Mouse (Mus musculus): ENCODE measurements around the gene Syce1l. TPM values are rescaled to one million over a fixed set of nuclear protein-coding genes. Genes with fewer than 3 reads are reported as not detected.

Gene Syce1l
- polyA plus RNA-seq, 1 experiment from 2014 or later: 0.43 TPM

DNA sequence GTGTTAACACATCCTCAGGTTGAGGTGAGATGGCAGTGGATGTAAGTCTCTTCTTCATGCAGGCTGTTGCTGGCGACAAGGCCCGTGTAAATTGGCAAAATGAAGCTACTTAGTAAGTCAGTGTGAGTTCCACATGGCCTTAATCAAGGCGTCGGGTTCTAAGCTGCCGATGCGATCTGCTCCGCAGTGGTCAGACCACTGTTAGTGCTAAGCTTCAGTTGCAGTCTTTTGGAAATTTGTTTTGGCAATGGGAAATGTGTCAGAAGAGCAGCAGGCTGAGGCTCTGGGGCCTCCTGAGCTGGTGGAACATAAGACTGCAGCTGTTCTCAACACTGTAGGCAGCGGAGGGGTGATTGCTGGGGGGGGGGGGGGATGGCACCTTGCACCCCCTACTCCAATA lies 22.9 kb downstream of the Syce1l start:
- H3K9me3 ChIP-seq (ENCODE audit: control insufficient read depth, low read length): no peaks in the 10 kb centered on the region
- H3K27ac ChIP-seq (ENCODE audit: low read depth, low read length): no peak overlapping the region
- H3K36me3 ChIP-seq (ENCODE audit: control insufficient read depth, insufficient read depth, low read length): no peaks in the 10 kb centered on the region
- WGBS: 69% methylated on average over 8 of the region's 8 CpGs
- peaks cover 2% of the 10 kb centered on the region; the same call in 1 of the 2 replicates for H3K4me1 ChIP-seq (ENCODE audit: control insufficient read depth, insufficient read depth, low read depth, low read length)
- no peak overlapping the region for H3K9ac ChIP-seq (ENCODE audit: low read depth, low read length)
- no peak for ATAC-seq
- no peaks in the 10 kb centered on the region for H3K27me3 ChIP-seq (replicated peaks; ENCODE audit: control insufficient read depth, insufficient read depth, low read length)
- H3K4me3 ChIP-seq (ENCODE audit: low read length): no peak overlapping the region
- H3K4me2 ChIP-seq (ENCODE audit: low read length): no peak overlapping the region

DNA sequence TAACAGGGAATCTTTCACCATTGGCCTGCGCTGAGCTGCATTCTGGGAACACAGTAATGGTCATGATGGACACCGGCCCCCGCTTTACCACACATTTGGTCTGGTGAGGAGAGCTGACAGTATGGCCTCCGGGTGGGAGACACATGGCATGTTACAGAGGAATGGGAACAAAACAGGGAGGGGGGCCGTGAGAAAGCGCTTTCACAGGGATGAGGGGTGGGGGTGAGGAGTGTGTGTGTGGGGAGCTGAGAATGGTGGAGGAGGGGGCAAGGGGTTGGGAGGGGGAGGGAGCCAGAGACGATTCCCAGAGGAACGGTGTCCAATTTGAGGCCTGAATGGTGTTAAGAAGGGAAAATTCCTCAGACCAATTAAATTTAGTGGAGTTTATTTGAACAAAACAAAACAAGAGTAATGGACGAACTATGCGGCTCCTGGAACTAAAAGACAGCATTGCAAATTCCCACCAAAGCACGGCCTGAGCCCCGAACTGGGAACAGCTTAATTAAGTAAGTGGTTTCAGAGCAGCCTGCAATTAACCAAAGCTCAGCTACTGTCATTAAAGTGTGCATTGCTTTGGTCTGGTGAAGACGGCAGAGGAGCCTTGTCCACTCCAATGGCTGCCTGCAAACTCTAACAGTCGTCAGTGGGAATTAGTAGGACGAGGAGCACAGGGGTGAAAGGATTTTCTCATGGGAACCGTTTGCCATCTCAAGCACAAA lies 23.9 kb downstream of the Syce1l start:
- WGBS: 70% methylated on average over 16 of the region's 16 CpGs
- H3K27me3 ChIP-seq (replicated peaks; ENCODE audit: control insufficient read depth, insufficient read depth, low read length): no peaks in the 10 kb centered on the region

DNA sequence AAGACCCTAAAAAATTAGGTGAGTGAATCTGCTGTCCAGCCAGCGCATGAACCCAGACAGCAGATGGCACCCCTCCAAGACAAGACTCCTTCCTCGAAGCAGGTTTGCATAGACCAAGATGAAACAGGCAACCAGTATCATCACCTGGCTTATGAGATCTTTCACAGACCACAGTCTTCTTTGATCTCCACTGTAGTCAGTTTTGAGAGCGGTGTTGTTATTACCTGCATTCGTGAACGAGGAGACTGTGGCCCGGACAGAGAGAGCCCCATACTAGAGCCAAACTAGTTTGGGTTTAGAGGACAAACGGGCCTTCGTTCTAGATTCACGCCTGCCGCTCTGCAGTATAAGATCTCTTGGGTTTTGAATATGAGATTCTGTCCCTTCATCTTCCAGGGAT lies 26.9 kb downstream of the Syce1l start:
- WGBS: 91% methylated on average over 10 of the region's 10 CpGs
- no peaks in the 10 kb centered on the region for H3K36me3 ChIP-seq (ENCODE audit: control insufficient read depth, insufficient read depth, low read length)
- H3K4me1 ChIP-seq (ENCODE audit: control insufficient read depth, insufficient read depth, low read depth, low read length): peaks cover 2% of the 10 kb centered on the region; the same call in 1 of the 2 replicates
- no peak for ATAC-seq
- H3K4me2 ChIP-seq (ENCODE audit: low read length): no peak overlapping the region
- no peaks in the 10 kb centered on the region for H3K9me3 ChIP-seq (ENCODE audit: control insufficient read depth, low read length)
- H3K9ac ChIP-seq (ENCODE audit: low read depth, low read length): no peak overlapping the region
- no peaks in the 10 kb centered on the region for H3K27me3 ChIP-seq (replicated peaks; ENCODE audit: control insufficient read depth, insufficient read depth, low read length)
- H3K27ac ChIP-seq (ENCODE audit: low read depth, low read length): no peak overlapping the region
- no peak overlapping the region for H3K4me3 ChIP-seq (ENCODE audit: low read length)

More for the DNA sequence above, 23.9 kb downstream of the Syce1l start:
- no peak overlapping the region for H3K4me2 ChIP-seq (ENCODE audit: low read length)
- no peak overlapping the region for H3K27ac ChIP-seq (ENCODE audit: low read depth, low read length)
- no peak for ATAC-seq
- no peaks in the 10 kb centered on the region for H3K9me3 ChIP-seq (ENCODE audit: control insufficient read depth, low read length)
- H3K9ac ChIP-seq (ENCODE audit: low read depth, low read length): no peak overlapping the region
- H3K4me3 ChIP-seq (ENCODE audit: low read length): no peak overlapping the region
- peaks cover 2% of the 10 kb centered on the region; the same call in 1 of the 2 replicates for H3K4me1 ChIP-seq (ENCODE audit: control insufficient read depth, insufficient read depth, low read depth, low read length)
- H3K36me3 ChIP-seq (ENCODE audit: control insufficient read depth, insufficient read depth, low read length): no peaks in the 10 kb centered on the region

DNA sequence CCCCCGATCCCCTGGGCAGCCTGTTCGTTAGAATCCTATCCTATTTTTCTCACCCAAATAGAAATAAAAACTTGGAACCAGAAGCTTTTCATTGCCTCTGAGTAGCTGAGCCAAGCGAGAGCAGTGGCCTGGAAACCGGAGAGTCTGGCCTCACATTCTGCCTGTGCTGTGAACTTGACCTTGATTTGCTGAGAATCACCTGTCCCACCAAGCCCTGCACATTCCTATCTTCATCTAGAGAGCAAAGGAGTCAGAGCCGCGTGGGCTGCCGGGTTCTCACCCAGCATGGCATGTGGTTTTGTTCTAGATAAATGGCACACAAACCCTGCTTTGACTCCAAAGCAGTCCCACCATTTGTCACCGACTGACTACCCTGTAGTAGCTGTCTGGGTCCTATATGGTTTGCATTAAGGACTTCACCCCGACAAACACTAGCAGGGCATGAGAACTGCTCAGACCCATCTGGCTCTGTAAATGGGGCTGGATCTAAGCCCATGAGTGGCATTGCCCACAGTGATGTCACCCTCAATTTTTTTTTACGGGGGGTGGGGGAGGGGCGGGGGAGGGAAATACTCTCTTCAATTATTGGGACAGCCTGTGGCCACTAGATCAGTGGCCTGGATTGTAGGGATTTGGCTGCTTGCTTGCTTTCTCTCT lies 29.7 kb downstream of the Syce1l start:
- Histone ChIP-seq H3K4me3 (ENCODE audit: low read length) (no peak overlapping the region), H3K9ac (ENCODE audit: low read depth, low read length) (no peak overlapping the region), H3K4me1 (ENCODE audit: control insufficient read depth, insufficient read depth, low read depth, low read length) (no peaks in the 10 kb centered on the region), H3K36me3 (ENCODE audit: control insufficient read depth, insufficient read depth, low read length) (no peaks in the 10 kb centered on the region), H3K27me3 (replicated peaks; ENCODE audit: control insufficient read depth, insufficient read depth, low read length) (no peaks in the 10 kb centered on the region), H3K4me2 (ENCODE audit: low read length) (no peak overlapping the region), H3K27ac (ENCODE audit: low read depth, low read length) (no peak overlapping the region), H3K9me3 (ENCODE audit: control insufficient read depth, low read length) (no peaks in the 10 kb centered on the region)
- ATAC-seq: peak; percentile 64; the same call in 1 of the 2 replicates
- WGBS: 72% methylated on average over 11 of the region's 11 CpGs

DNA sequence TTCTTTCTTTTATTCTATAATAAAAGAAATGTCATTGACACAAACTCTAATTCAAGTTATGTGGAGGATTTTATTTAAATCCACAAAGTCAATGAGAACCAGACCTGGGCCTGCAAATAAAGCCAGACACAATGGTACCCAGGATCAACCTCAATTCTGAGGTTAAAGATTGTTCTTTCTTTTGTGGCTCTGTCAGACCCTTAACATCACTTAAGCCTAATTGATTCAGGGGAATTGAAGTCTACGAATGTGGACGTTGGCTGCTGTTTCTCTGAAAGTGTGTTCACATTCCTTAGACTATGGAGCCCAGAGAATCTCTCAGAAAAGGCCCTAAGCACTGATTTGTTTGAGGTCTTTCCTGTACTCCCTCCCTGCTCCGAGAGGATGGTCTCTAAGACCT lies 30.3 kb downstream of the Syce1l start:
- 51% methylated on average over 3 of the region's 3 CpGs for WGBS
- Histone ChIP-seq H3K4me1 (ENCODE audit: control insufficient read depth, insufficient read depth, low read depth, low read length) (no peaks in the 10 kb centered on the region), H3K4me2 (ENCODE audit: low read length) (no peak overlapping the region)

DNA sequence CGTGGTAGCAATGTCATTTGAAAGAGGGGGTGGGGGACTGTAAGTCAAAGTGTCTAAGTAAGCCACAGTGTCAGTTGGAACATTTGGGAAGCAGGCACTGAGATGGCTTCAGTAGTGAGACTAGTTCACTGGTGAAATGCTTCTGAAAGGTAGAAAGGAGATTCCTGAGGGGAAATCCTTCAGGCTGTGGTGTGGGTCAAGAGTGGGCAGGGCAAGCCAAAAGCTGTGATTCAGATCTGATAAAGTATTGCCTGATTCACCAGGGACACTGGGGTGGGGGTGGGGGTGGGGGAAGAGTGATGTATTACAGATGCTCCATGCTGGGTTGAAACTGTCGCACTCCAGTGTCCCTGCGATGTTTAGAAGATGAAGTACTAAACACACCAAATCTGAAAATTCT lies 31.6 kb downstream of the Syce1l start:
- Histone ChIP-seq H3K4me3 (ENCODE audit: low read length) (no peak overlapping the region), H3K4me1 (ENCODE audit: control insufficient read depth, insufficient read depth, low read depth, low read length) (no peaks in the 10 kb centered on the region), H3K9me3 (ENCODE audit: control insufficient read depth, low read length) (no peaks in the 10 kb centered on the region), H3K27me3 (replicated peaks; ENCODE audit: control insufficient read depth, insufficient read depth, low read length) (no peaks in the 10 kb centered on the region), H3K27ac (ENCODE audit: low read depth, low read length) (no peak overlapping the region), H3K36me3 (ENCODE audit: control insufficient read depth, insufficient read depth, low read length) (no peaks in the 10 kb centered on the region), H3K4me2 (ENCODE audit: low read length) (no peak overlapping the region), H3K9ac (ENCODE audit: low read depth, low read length) (no peak overlapping the region)
- ATAC-seq: no peak
- 76% methylated on average over 3 of the region's 3 CpGs for WGBS

More for the DNA sequence above, 30.3 kb downstream of the Syce1l start:
- H3K27ac ChIP-seq (ENCODE audit: low read depth, low read length): no peak overlapping the region
- H3K27me3 ChIP-seq (replicated peaks; ENCODE audit: control insufficient read depth, insufficient read depth, low read length): no peaks in the 10 kb centered on the region
- no peaks in the 10 kb centered on the region for H3K36me3 ChIP-seq (ENCODE audit: control insufficient read depth, insufficient read depth, low read length)
- no peak overlapping the region for H3K4me3 ChIP-seq (ENCODE audit: low read length)
- no peak overlapping the region for H3K9ac ChIP-seq (ENCODE audit: low read depth, low read length)
- ATAC-seq: no peak
- no peaks in the 10 kb centered on the region for H3K9me3 ChIP-seq (ENCODE audit: control insufficient read depth, low read length)

DNA sequence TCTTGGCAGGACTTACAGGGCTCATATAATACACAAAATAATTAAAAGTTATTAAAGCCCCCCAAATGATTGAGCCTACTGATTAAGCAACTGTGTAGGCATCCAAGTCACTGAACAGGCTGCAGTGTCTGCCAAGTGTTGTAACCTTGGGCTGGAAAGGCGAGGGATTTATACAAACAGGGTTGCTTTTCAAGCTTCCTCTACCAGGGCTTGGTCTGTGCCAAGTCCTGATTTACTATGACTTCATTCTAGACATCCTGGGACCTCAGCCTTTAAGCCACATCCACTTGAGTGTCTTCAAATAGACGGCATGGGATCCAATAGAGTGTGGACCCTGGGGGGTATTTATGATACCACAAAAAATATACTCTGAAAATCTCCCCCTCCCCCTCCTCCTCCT lies 32.3 kb downstream of the Syce1l start:
- H3K27ac ChIP-seq (ENCODE audit: low read depth, low read length): no peak overlapping the region
- 63% methylated on average over 2 of the region's 2 CpGs for WGBS
- ATAC-seq: 0 out of 2 replicates have a peak, but pooled peaks have one; percentile 48
- H3K9me3 ChIP-seq (ENCODE audit: control insufficient read depth, low read length): no peaks in the 10 kb centered on the region
- no peak overlapping the region for H3K9ac ChIP-seq (ENCODE audit: low read depth, low read length)
- no peaks in the 10 kb centered on the region for H3K36me3 ChIP-seq (ENCODE audit: control insufficient read depth, insufficient read depth, low read length)
- no peaks in the 10 kb centered on the region for H3K27me3 ChIP-seq (replicated peaks; ENCODE audit: control insufficient read depth, insufficient read depth, low read length)
- no peak overlapping the region for H3K4me2 ChIP-seq (ENCODE audit: low read length)
- no peak overlapping the region for H3K4me3 ChIP-seq (ENCODE audit: low read length)
- no peaks in the 10 kb centered on the region for H3K4me1 ChIP-seq (ENCODE audit: control insufficient read depth, insufficient read depth, low read depth, low read length)

DNA sequence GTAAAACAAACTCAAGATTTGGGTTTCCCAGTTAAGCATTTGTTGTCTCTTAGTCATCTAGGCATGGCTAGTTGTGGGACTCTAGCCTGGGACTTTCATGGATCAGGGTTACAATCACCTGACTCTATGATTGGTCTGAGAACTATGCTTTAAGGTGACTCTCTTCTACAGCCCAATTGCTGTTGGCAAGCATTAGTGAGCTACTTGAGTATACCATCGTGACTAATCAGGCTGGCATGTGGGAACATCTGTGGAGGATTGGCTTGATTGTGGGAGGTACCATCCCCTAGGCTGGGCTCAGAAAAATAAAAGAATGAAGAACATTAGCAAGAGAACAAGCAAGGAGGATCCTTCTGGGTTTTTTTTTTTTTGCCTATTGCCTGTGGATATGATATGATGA lies 33.8 kb downstream of the Syce1l start:
- Histone ChIP-seq H3K9ac (ENCODE audit: low read depth, low read length) (no peak overlapping the region), H3K27me3 (replicated peaks; ENCODE audit: control insufficient read depth, insufficient read depth, low read length) (no peaks in the 10 kb centered on the region), H3K36me3 (ENCODE audit: control insufficient read depth, insufficient read depth, low read length) (no peaks in the 10 kb centered on the region), H3K4me2 (ENCODE audit: low read length) (no peak overlapping the region), H3K4me3 (ENCODE audit: low read length) (no peak overlapping the region), H3K27ac (ENCODE audit: low read depth, low read length) (no peak overlapping the region), H3K4me1 (ENCODE audit: control insufficient read depth, insufficient read depth, low read depth, low read length) (no peaks in the 10 kb centered on the region), H3K9me3 (ENCODE audit: control insufficient read depth, low read length) (no peaks in the 10 kb centered on the region)
- WGBS: 86% methylated on average over 1 of the region's 1 CpGs
- ATAC-seq: no peak

DNA sequence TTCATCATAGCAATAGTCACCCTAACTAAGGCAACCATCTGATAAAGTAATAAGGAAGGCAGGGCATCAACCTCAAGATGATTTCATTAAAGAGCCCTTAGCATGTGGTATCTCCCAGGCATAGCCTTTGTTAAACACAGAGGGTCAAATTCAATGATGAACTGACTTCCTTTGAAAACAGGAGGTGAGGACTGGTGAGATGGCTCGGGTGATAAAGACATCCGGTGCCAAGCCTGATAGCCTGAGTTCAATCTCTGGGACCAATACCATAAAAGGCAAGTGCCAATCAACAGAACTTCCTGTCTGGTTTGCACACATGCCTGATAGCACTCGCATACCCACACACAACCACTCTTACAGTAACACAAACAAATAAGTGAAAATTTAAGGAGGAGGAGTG lies 36.3 kb downstream of the Syce1l start:
- Histone ChIP-seq H3K9ac (ENCODE audit: low read depth, low read length) (no peak overlapping the region), H3K4me1 (ENCODE audit: control insufficient read depth, insufficient read depth, low read depth, low read length) (no peaks in the 10 kb centered on the region), H3K27me3 (replicated peaks; ENCODE audit: control insufficient read depth, insufficient read depth, low read length) (no peaks in the 10 kb centered on the region), H3K4me3 (ENCODE audit: low read length) (no peak overlapping the region), H3K4me2 (ENCODE audit: low read length) (no peak overlapping the region), H3K27ac (ENCODE audit: low read depth, low read length) (no peak overlapping the region), H3K9me3 (ENCODE audit: control insufficient read depth, low read length) (0 out of 2 replicates have a peak, but pooled peaks cover 2% of the 10 kb centered on the region), H3K36me3 (ENCODE audit: control insufficient read depth, insufficient read depth, low read length) (no peaks in the 10 kb centered on the region)
- WGBS: 77% methylated on average over 3 of the region's 3 CpGs
- ATAC-seq: no peak

Data from hindbrain, embryonic 16.5 days (tissue).